Mouse (Mus musculus) intestine, postnatal 0 days (tissue): ENCODE results near the gene Cbs. TPM values are rescaled to one million over a fixed set of nuclear protein-coding genes. Genes with fewer than 3 reads are reported as not detected.
A peak's percentile ranks its signal among the peaks of the same experiment; 100 is the strongest.

ENCODE experiments used
- ATAC-seq: fragments of 200-750 bp; cut with Nextera tagmentation; 2 replicates; pipeline ENCODE4 v1.8.0; 2017; ENCODE audit warnings: mild to moderate bottlenecking, moderate TSS enrichment, moderate library complexity
- H3K27ac ChIP-seq: fragments of 300-500 bp; sonication (generic); 2 replicates; pipeline ENCODE4 v1.5.1; 2014; ENCODE audit warnings: mild to moderate bottlenecking, low read depth, low read length, moderate library complexity
- H3K27me3 ChIP-seq: fragments of 300-500 bp; sonication (generic); replicated peaks from 2 replicates; pipeline ENCODE4 v1.6.1; 2014; ENCODE audit warnings: low read length, mixed read lengths; ENCODE audit not compliant: control insufficient read depth, insufficient read depth
- H3K36me3 ChIP-seq: fragments of 300-500 bp; sonication (generic); 2 replicates; pipeline ENCODE4 v1.6.1; 2014; ENCODE audit warnings: mild to moderate bottlenecking, moderate library complexity; ENCODE audit not compliant: control insufficient read depth, insufficient read depth
- H3K4me1 ChIP-seq: fragments of 300-500 bp; sonication (generic); replicated peaks from 2 replicates; pipeline ENCODE4 v1.6.1; 2014; ENCODE audit warnings: antibody characterized with exemption, low read length, mixed read lengths; ENCODE audit not compliant: control insufficient read depth, insufficient read depth
- H3K4me2 ChIP-seq: fragments of 300-500 bp; sonication (generic); replicated peaks from 2 replicates; pipeline ENCODE4 v1.6.1; 2014; ENCODE audit warnings: low read depth, mild to moderate bottlenecking, moderate library complexity
- H3K4me3 ChIP-seq: fragments of 300-500 bp; sonication (generic); 2 replicates; pipeline ENCODE4 v1.5.1; 2014; ENCODE audit warnings: low read depth, low read length
- H3K9ac ChIP-seq: fragments of 300-500 bp; sonication (generic); 2 replicates; pipeline ENCODE4 v1.6.1; 2014; ENCODE audit warnings: mild to moderate bottlenecking, low read depth, low read length
- H3K9me3 ChIP-seq: fragments of 300-500 bp; sonication (generic); 2 replicates; pipeline ENCODE4 v1.6.1; 2016; ENCODE audit warnings: mixed run types; ENCODE audit not compliant: control insufficient read depth
- CTCF ChIP-seq: sonication (generic); IDR thresholded peaks from 2 replicates; pipeline ENCODE4 v1.5.1; 2016; ENCODE audit warnings: low read depth, mild to moderate bottlenecking, control low read depth, antibody characterized with exemption, moderate library complexity
- WGBS: fragments of 180-500 bp; shearing (Covaris S2); extraction: QIAGEN DNeasy Blood & Tissue Kit; methylation state at CpG from one replicate; pipeline ENCODE4 v1.1.7; 2014; 5-methylcytosine and 5-hydroxymethylcytosine counted together
- polyA plus RNA-seq: library from polyadenylated mRNA; unstranded; fragments of >200 nt; fragmentation: Nextera tagmentation; extraction: Ambion mirVana; gene quantifications from 2 replicates; pipeline ENCODE4 v1.2.1, GENCODE M21; 2015

The Cbs gene
- polyA plus RNA-seq, 1 experiment from 2014 or later: 0.09 TPM

- 89% methylated on average over 8 of the region's 8 CpGs for WGBS
Observed at GRCm38 (mm10) chr17:31598593-31598992, 38.4 kb downstream of the Cbs start.

GRCm38 (mm10) chr17:31597957-31598356, 39.1 kb downstream of the Cbs start:
- TF ChIP-seq CTCF: no peak
- peaks cover 52% of the 10 kb centered on the region for H3K36me3 ChIP-seq
- 88% methylated on average over 9 of the region's 9 CpGs for WGBS
- H3K4me1 ChIP-seq: no peaks in the 10 kb centered on the region
- H3K27me3 ChIP-seq: no peaks in the 10 kb centered on the region
- H3K27ac ChIP-seq: no peak overlapping the region
- no peak for ATAC-seq
- no peak overlapping the region for H3K9ac ChIP-seq
- no peak overlapping the region for H3K4me2 ChIP-seq
- H3K4me3 ChIP-seq: no peak overlapping the region
- H3K9me3 ChIP-seq: no peaks in the 10 kb centered on the region

More at GRCm38 (mm10) chr17:31598593-31598992, 38.4 kb downstream of the Cbs start:
- no peak overlapping the region for H3K9ac ChIP-seq
- no peak for TF ChIP-seq CTCF
- H3K4me3 ChIP-seq: no peak overlapping the region
- ATAC-seq: no peak
- no peak overlapping the region for H3K27ac ChIP-seq
- H3K4me2 ChIP-seq: no peak overlapping the region
- no peaks in the 10 kb centered on the region for H3K9me3 ChIP-seq
- no peaks in the 10 kb centered on the region for H3K27me3 ChIP-seq
- no peaks in the 10 kb centered on the region for H3K4me1 ChIP-seq
- peaks cover 58% of the 10 kb centered on the region for H3K36me3 ChIP-seq

- ATAC-seq: no peak
- 84% methylated on average over 5 of the region's 5 CpGs for WGBS
- H3K36me3 ChIP-seq: peaks cover 58% of the 10 kb centered on the region
Observed at GRCm38 (mm10) chr17:31595077-31595476, 42.0 kb downstream of the Cbs start.

GRCm38 (mm10) chr17:31594590-31594989, 42.4 kb downstream of the Cbs start:
- H3K36me3 ChIP-seq: peaks cover 56% of the 10 kb centered on the region
- no peak overlapping the region for H3K27ac ChIP-seq
- no peak for TF ChIP-seq CTCF
- no peak for ATAC-seq
- H3K4me1 ChIP-seq: no peaks in the 10 kb centered on the region
- no peak overlapping the region for H3K9ac ChIP-seq
- WGBS: 74% methylated on average over 7 of the region's 7 CpGs
- no peak overlapping the region for H3K4me2 ChIP-seq
- no peaks in the 10 kb centered on the region for H3K9me3 ChIP-seq
- H3K4me3 ChIP-seq: no peak overlapping the region
- H3K27me3 ChIP-seq: no peaks in the 10 kb centered on the region

More at GRCm38 (mm10) chr17:31595077-31595476, 42.0 kb downstream of the Cbs start:
- no peaks in the 10 kb centered on the region for H3K27me3 ChIP-seq
- H3K9ac ChIP-seq: no peak overlapping the region
- H3K4me3 ChIP-seq: no peak overlapping the region
- no peaks in the 10 kb centered on the region for H3K4me1 ChIP-seq
- TF ChIP-seq CTCF: no peak
- no peaks in the 10 kb centered on the region for H3K9me3 ChIP-seq
- H3K27ac ChIP-seq: no peak overlapping the region; the same call in 1 of the 2 replicates
- H3K4me2 ChIP-seq: no peak overlapping the region

GRCm38 (mm10) chr17:31590846-31591245, 46.2 kb downstream of the Cbs start:
- no peak for ATAC-seq
- no peaks in the 10 kb centered on the region for H3K27me3 ChIP-seq
- H3K4me1 ChIP-seq: no peaks in the 10 kb centered on the region
- no peak for TF ChIP-seq CTCF
- H3K9ac ChIP-seq: no peak overlapping the region
- peaks cover 51% of the 10 kb centered on the region for H3K36me3 ChIP-seq
- no peak overlapping the region for H3K27ac ChIP-seq
- WGBS: 90% methylated on average over 11 of the region's 11 CpGs
- H3K4me2 ChIP-seq: no peak overlapping the region
- H3K9me3 ChIP-seq: no peaks in the 10 kb centered on the region
- H3K4me3 ChIP-seq: no peak overlapping the region

- no peaks in the 10 kb centered on the region for H3K4me1 ChIP-seq
- no peak overlapping the region for H3K4me3 ChIP-seq
- H3K27ac ChIP-seq: no peak overlapping the region
- 78% methylated on average over 4 of the region's 4 CpGs for WGBS
- peaks cover 41% of the 10 kb centered on the region for H3K36me3 ChIP-seq
- TF ChIP-seq CTCF: no peak
- no peak overlapping the region for H3K4me2 ChIP-seq
- H3K9me3 ChIP-seq: no peaks in the 10 kb centered on the region
- no peak for ATAC-seq
- no peaks in the 10 kb centered on the region for H3K27me3 ChIP-seq
- H3K9ac ChIP-seq: no peak overlapping the region
Observed at GRCm38 (mm10) chr17:31588726-31589125, 48.3 kb downstream of the Cbs start.

- H3K9me3 ChIP-seq: no peaks in the 10 kb centered on the region
- no peak overlapping the region for H3K4me2 ChIP-seq
- H3K4me1 ChIP-seq: no peaks in the 10 kb centered on the region
- ATAC-seq: peak; percentile 64
- peak overlapping the region; percentile 41; the same call in 1 of the 2 replicates for H3K27ac ChIP-seq
- H3K36me3 ChIP-seq: peaks cover 43% of the 10 kb centered on the region
- peak; percentile 11; the same call in 1 of the 2 replicates for TF ChIP-seq CTCF
- no peaks in the 10 kb centered on the region for H3K27me3 ChIP-seq
- H3K4me3 ChIP-seq: no peak overlapping the region
- 40% methylated on average over 7 of the region's 7 CpGs for WGBS
- no peak overlapping the region for H3K9ac ChIP-seq
Observed at GRCm38 (mm10) chr17:31588115-31588514, 48.9 kb downstream of the Cbs start.
